Mouse (Mus musculus) brown adipose tissue, adult 24 weeks (tissue): ENCODE measurements around the gene Smpd1. TPM values are rescaled to one million over a fixed set of nuclear protein-coding genes. Genes with fewer than 3 reads are reported as not detected.

Experiments used
- H3K27ac ChIP-seq: fragments of 200-500 bp; replicated peaks from 2 replicates; pipeline ENCODE4 v1.5.1; 2012; ENCODE audit warnings: low read depth, mild to moderate bottlenecking, low read length
- H3K4me1 ChIP-seq: fragments of 200-500 bp; 2 replicates; pipeline ENCODE4 v1.6.1; 2012; ENCODE audit warnings: low read length, mixed read lengths; ENCODE audit not compliant: control insufficient read depth, insufficient read depth, insufficient read length
- H3K4me3 ChIP-seq: fragments of 200-500 bp; 2 replicates; pipeline ENCODE4 v1.5.1; 2012; ENCODE audit warnings: low read depth, mild to moderate bottlenecking, low read length, moderate library complexity; ENCODE audit not compliant: insufficient read depth
- polyA plus RNA-seq: library from polyadenylated mRNA; stranded (reverse); fragments of >200 nt; gene quantifications from 2 replicates; pipeline ENCODE4 v1.2.4, GENCODE M21; 2012; ENCODE audit not compliant: missing spikeins, insufficient read depth, insufficient read length

Gene Smpd1
- polyA plus RNA-seq, 1 experiment, result 66.9 TPM

GRCm38 (mm10) chr7:105547970-105548369 lies 6.2 kb upstream of the Smpd1 start:
- H3K4me3 ChIP-seq, result no peak overlapping the region
- no peaks in the 10 kb centered on the region for H3K4me1 ChIP-seq
- no peak overlapping the region for H3K27ac ChIP-seq

DNA sequence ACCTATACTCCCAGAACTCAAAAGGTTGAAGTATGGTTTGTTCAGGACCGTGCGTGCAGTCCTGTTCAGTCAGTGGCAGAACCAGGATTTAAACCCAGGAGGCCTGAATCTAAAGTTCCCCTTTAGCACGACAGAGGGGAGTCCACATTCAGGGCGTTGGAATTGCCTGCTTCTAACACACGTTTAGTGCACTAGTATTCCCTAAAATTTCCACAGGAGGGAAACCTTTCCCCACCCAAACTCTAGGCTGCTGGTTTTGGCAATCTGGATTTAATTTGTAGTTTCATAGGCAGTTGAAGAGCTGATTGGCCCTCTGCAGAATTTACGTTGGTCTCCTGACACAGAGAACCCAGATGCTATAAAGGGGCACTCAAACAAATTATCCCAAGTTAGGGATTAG lies 5.1 kb upstream of the Smpd1 start:
- Histone ChIP-seq H3K4me3 (no peak overlapping the region), H3K27ac (no peak overlapping the region), H3K4me1 (0 out of 2 replicates have a peak, but pooled peaks cover 4% of the 10 kb centered on the region)

GRCm38 (mm10) chr7:105553456-105554211 lies 526 bp upstream of the Smpd1 start:
- peak overlapping the region; percentile 76 for H3K4me3 ChIP-seq
- H3K27ac ChIP-seq, result no peak overlapping the region; the same call in 1 of the 2 replicates
- 0 out of 2 replicates have a peak, but pooled peaks cover 10% of the 10 kb centered on the region for H3K4me1 ChIP-seq

DNA sequence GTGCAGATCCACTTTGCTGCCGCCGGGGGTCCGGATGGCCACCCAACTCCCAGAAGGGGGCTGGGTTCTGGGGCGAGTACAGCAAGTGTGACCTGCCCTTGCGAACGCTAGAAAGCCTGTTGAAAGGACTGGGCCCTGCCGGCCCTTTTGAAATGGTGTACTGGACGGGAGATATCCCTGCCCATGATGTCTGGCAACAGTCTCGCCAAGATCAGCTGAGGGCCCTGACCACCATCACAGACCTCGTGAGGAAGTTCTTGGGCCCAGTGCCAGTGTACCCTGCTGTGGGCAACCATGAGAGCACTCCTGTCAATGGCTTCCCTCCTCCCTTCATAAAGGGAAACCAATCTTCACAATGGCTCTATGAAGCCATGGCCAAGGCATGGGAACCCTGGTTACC lies 1.4 kb downstream of the Smpd1 start:
- Histone ChIP-seq H3K4me1 (0 out of 2 replicates have a peak, but pooled peaks cover 10% of the 10 kb centered on the region), H3K27ac (no peak overlapping the region), H3K4me3 (peak overlapping the region; percentile 76; the same call in 1 of the 2 replicates)

- Histone ChIP-seq H3K4me1 (0 out of 2 replicates have a peak, but pooled peaks cover 10% of the 10 kb centered on the region), H3K27ac (no peak overlapping the region), H3K4me3 (no peak overlapping the region)
Measured at GRCm38 (mm10) chr7:105556406-105556805, 2.2 kb downstream of the Smpd1 start.

DNA sequence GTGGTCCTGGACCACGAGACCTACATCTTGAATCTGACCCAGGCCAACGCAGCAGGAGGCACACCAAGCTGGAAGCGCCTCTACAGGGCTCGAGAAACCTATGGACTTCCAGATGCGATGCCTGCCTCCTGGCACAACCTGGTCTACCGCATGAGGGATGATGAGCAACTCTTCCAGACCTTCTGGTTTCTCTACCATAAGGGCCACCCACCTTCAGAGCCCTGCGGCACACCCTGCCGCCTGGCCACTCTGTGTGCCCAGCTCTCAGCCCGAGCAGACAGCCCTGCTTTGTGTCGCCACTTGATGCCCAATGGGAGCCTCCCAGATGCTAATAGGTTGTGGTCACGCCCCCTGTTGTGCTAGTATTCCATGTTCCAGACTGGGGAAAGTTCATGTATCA lies 3.5 kb downstream of the Smpd1 start:
- Histone ChIP-seq H3K4me3 (no peak overlapping the region), H3K27ac (no peak overlapping the region), H3K4me1 (0 out of 2 replicates have a peak, but pooled peaks cover 10% of the 10 kb centered on the region)

- 0 out of 2 replicates have a peak, but pooled peaks cover 7% of the 10 kb centered on the region for H3K4me1 ChIP-seq
- H3K4me3 ChIP-seq, result no peak overlapping the region
- no peak overlapping the region for H3K27ac ChIP-seq
Measured at GRCm38 (mm10) chr7:105559016-105559415, 4.9 kb downstream of the Smpd1 start.

- Histone ChIP-seq H3K27ac (no peak overlapping the region), H3K4me3 (no peak overlapping the region), H3K4me1 (no peaks in the 10 kb centered on the region)
Measured at GRCm38 (mm10) chr7:105562317-105562716, 8.2 kb downstream of the Smpd1 start.

GRCm38 (mm10) chr7:105563367-105563766 lies 9.2 kb downstream of the Smpd1 start:
- no peaks in the 10 kb centered on the region for H3K4me1 ChIP-seq
- no peak overlapping the region for H3K27ac ChIP-seq
- no peak overlapping the region for H3K4me3 ChIP-seq

GRCm38 (mm10) chr7:105565071-105565836 lies 11.1 kb downstream of the Smpd1 start:
- Histone ChIP-seq H3K27ac (no peak overlapping the region), H3K4me3 (no peak overlapping the region), H3K4me1 (no peaks in the 10 kb centered on the region)

GRCm38 (mm10) chr7:105568583-105568982 lies 14.4 kb downstream of the Smpd1 start:
- no peaks in the 10 kb centered on the region for H3K4me1 ChIP-seq
- no peak overlapping the region for H3K27ac ChIP-seq
- no peak overlapping the region for H3K4me3 ChIP-seq

DNA sequence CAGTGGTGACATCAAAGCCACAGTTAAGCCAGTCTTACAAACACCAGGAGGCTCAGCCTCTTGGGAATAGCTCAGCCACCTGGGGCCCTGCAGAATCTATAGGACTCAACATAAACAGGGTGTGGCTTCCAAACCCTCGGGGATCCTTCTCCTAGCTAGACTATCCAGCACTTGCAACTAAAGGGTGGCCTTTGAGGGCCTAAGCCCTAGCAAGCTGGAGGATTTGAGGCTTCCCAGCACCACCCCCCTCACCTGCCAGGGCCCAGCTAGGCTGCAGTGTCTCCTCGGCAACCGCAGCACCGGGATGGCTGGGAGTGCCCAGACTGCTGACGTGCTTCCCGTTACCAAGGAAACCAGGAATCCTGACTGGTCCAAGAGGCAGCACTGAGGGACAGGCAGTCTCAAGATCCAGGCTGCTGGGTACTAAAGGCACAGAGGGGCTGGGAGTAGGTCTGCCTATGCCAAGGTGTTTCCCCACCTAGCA lies 14.9 kb downstream of the Smpd1 start:
- Histone ChIP-seq H3K4me3 (no peak overlapping the region), H3K4me1 (no peaks in the 10 kb centered on the region), H3K27ac (no peak overlapping the region)

GRCm38 (mm10) chr7:105569512-105570496 lies 15.6 kb downstream of the Smpd1 start:
- no peak overlapping the region for H3K27ac ChIP-seq
- H3K4me3 ChIP-seq, result no peak overlapping the region
- H3K4me1 ChIP-seq, result no peaks in the 10 kb centered on the region

DNA sequence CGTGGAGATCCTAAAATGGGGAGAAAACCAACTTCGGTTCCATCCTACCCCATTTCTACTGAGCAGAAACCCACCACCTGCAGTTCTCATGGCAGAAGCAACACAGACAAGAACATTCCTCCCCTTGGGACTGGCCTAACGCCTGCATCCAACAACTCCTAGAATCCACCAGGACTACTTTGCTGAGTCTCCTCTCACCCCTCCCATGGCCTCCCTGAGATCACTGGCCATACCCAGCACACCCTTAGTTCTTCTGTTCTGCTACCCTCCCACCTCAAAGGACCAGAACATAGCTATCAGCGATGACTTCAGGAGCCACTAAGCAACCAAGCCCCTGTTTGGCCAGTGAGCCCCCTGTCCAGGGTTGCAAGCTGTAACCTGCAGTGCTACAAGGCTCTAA lies 16.6 kb downstream of the Smpd1 start:
- no peaks in the 10 kb centered on the region for H3K4me1 ChIP-seq

More for the DNA sequence above, 16.6 kb downstream of the Smpd1 start:
- H3K27ac ChIP-seq, result no peak overlapping the region
- no peak overlapping the region for H3K4me3 ChIP-seq
